9 mouse cellular contexts compared by ENCODE assay signal in genomic region chr17:33968489-33968888, GRCm38 (mm10). TPM values are rescaled to one million over a fixed set of nuclear protein-coding genes. Genes with fewer than 3 reads are reported as not detected.
DNase-seq lines count a peak whose midpoint lies in the region; ATAC-seq and TF ChIP-seq lines count a peak whose summit lies in the region.
"Had no signal": no experiment of that assay in that cellular context is flagged by ENCODE, and none has a peak within 500 bp of the region (broad histone marks: within the 10 kb centered on the region; RNA-seq: fewer than 3 reads in every experiment).

No protein-coding gene starts in this region.

- H3K36me3 ChIP-seq in C2C12 (ENCODE audit: control insufficient read depth, insufficient read depth), result no peaks in the 10 kb centered on the region
- peaks cover 30% of the 10 kb centered on the region for H3K36me3 ChIP-seq in embryonic facial prominence, embryonic 10.5 days (replicated peaks)
- H3K36me3 ChIP-seq in heart, embryonic 10.5 days, result peaks cover 30% of the 10 kb centered on the region
- peaks cover 30% of the 10 kb centered on the region for H3K36me3 ChIP-seq in liver, embryonic 12.5 days
- H3K36me3 ChIP-seq in stomach, postnatal 0 days (ENCODE audit: control insufficient read depth, insufficient read depth, low read length), result no peaks in the 10 kb centered on the region

- peak; percentile 14 for TF ChIP-seq CTCF in C2C12 (IDR thresholded peaks at IDR 0.05; ENCODE audit: control insufficient read depth, insufficient read depth, insufficient read length)
- TF ChIP-seq CTCF in stomach, postnatal 0 days (IDR thresholded peaks at IDR 0.05; ENCODE audit: low read depth), result peak; percentile 92

- H3K9ac ChIP-seq in liver, embryonic 12.5 days, result no peak overlapping the region
- no peak overlapping the region for H3K9ac ChIP-seq in stomach, postnatal 0 days (ENCODE audit: low read length)

- H3K79me2 ChIP-seq in C2C12 (ENCODE audit: control insufficient read depth, insufficient read depth), result no peaks in the 10 kb centered on the region

- 0 out of 2 replicates have a peak, but pooled peaks cover 3% of the 10 kb centered on the region for H3K9me3 ChIP-seq in embryonic facial prominence, embryonic 10.5 days
- no peaks in the 10 kb centered on the region for H3K9me3 ChIP-seq in heart, embryonic 10.5 days
- H3K9me3 ChIP-seq in liver, embryonic 12.5 days (replicated peaks), result peaks cover 11% of the 10 kb centered on the region; the same call in 1 of the 2 replicates
- no peaks in the 10 kb centered on the region for H3K9me3 ChIP-seq in stomach, postnatal 0 days (ENCODE audit: control insufficient read depth, low read length)

- TF ChIP-seq EP300 in stomach, postnatal 0 days (optimal IDR thresholded peaks at IDR 0.05), result no peak

- no peak overlapping the region for H3K4me2 ChIP-seq in liver, embryonic 12.5 days
- H3K4me2 ChIP-seq in stomach, postnatal 0 days (replicated peaks; ENCODE audit: low read depth), result no peak overlapping the region

- ATAC-seq in liver, embryonic 12.5 days, result peak; percentile 65
- ATAC-seq in stomach, postnatal 0 days (ENCODE audit: low FRiP score, low TSS enrichment), result peak; percentile 75

- no peak overlapping the region for H3K27ac ChIP-seq in embryonic facial prominence, embryonic 10.5 days (replicated peaks)
- no peak overlapping the region for H3K27ac ChIP-seq in heart, embryonic 10.5 days
- H3K27ac ChIP-seq in liver, embryonic 12.5 days, result no peak overlapping the region
- no peak overlapping the region for H3K27ac ChIP-seq in stomach, postnatal 0 days (replicated peaks)

- peak; percentile 87 for DNase-seq in adrenal gland, postnatal 10 days
- peak; percentile 87 for DNase-seq in embryonic facial prominence, embryonic 10.5 days (ENCODE audit: low spot score)
- DNase-seq in heart, embryonic 10.5 days (ENCODE audit: low spot score), result peak; percentile 88
- peak; percentile 89 for DNase-seq in kidney, adult 9 months
- DNase-seq in natural killer cell, adult 2 months (ENCODE audit: low spot score in 2 of 2), result peak; percentile 77 to 80
- peak; percentile 87 for DNase-seq in stomach, postnatal 0 days (ENCODE audit: low spot score)

- H3K27me3 ChIP-seq in C2C12 (ENCODE audit: control insufficient read depth, insufficient read depth, insufficient read length), result no peaks in the 10 kb centered on the region
- no peaks in the 10 kb centered on the region for H3K27me3 ChIP-seq in embryonic facial prominence, embryonic 10.5 days (replicated peaks; ENCODE audit: low read depth, poor library complexity, severe bottlenecking)
- H3K27me3 ChIP-seq in heart, embryonic 10.5 days (ENCODE audit: insufficient read depth, poor library complexity, severe bottlenecking), result no peaks in the 10 kb centered on the region
- H3K27me3 ChIP-seq in liver, embryonic 12.5 days (replicated peaks), result no peaks in the 10 kb centered on the region; the same call in 1 of the 2 replicates
- no peaks in the 10 kb centered on the region for H3K27me3 ChIP-seq in stomach, postnatal 0 days (ENCODE audit: control insufficient read depth, insufficient read depth, low read length)

- 4% methylated on average over 9 of the region's 9 CpGs for WGBS in embryonic facial prominence, embryonic 10.5 days
- 2% methylated on average over 9 of the region's 9 CpGs for WGBS in heart, embryonic 10.5 days
- WGBS in liver, embryonic 12.5 days (ENCODE audit: insufficient replicate concordance), result under 1% methylated on average over 9 of the region's 9 CpGs
- 2% methylated on average over 9 of the region's 9 CpGs for WGBS in stomach, postnatal 0 days

- no peak overlapping the region for H3ac ChIP-seq in C2C12 (ENCODE audit: control insufficient read depth, insufficient read length, low read depth)

- no peak overlapping the region for H3K4me3 ChIP-seq in C2C12 (ENCODE audit: insufficient read depth, poor library complexity, severe bottlenecking)
- no peak overlapping the region for H3K4me3 ChIP-seq in embryonic facial prominence, embryonic 10.5 days
- no peak overlapping the region for H3K4me3 ChIP-seq in heart, embryonic 10.5 days
- no peak overlapping the region for H3K4me3 ChIP-seq in liver, embryonic 12.5 days
- H3K4me3 ChIP-seq in stomach, postnatal 0 days (ENCODE audit: low read depth, low read length), result no peak overlapping the region
- H3K4me3 ChIP-seq: erythroblast, embryonic 14.5 days had no signal

- H3K4me1 ChIP-seq in embryonic facial prominence, embryonic 10.5 days, result no peaks in the 10 kb centered on the region
- H3K4me1 ChIP-seq in heart, embryonic 10.5 days, result no peaks in the 10 kb centered on the region
- peaks cover 5% of the 10 kb centered on the region; the same call in 1 of the 2 replicates for H3K4me1 ChIP-seq in liver, embryonic 12.5 days
- H3K4me1 ChIP-seq in stomach, postnatal 0 days (replicated peaks; ENCODE audit: control insufficient read depth, insufficient read depth), result no peaks in the 10 kb centered on the region

- no peaks in the 10 kb centered on the region for H3K79me3 ChIP-seq in C2C12 (ENCODE audit: low read depth)

TF ChIP-seq in C2C12, 6 proteins besides CTCF, POLR2A, EP300 and RAD21:
- no peak for TF ChIP-seq MYOD1 (IDR thresholded peaks at IDR 0.05; ENCODE audit: control insufficient read depth, insufficient read length, low read depth)
- TF ChIP-seq MAX (IDR thresholded peaks at IDR 0.05), result no peak
- TF ChIP-seq MYOG (IDR thresholded peaks at IDR 0.05; ENCODE audit: control insufficient read depth, extremely low read depth, insufficient read length), result no peak
- no peak for TF ChIP-seq FOSL1 (IDR thresholded peaks at IDR 0.05; ENCODE audit: insufficient read depth, low read length, poor library complexity, severe bottlenecking)
- no peak for TF ChIP-seq USF1 (IDR thresholded peaks at IDR 0.05; ENCODE audit: low read depth)
- no peak for TF ChIP-seq CEBPB (IDR thresholded peaks at IDR 0.05; ENCODE audit: low read depth)

RNA-seq across cellular contexts. Expression of gene Rps18, which starts 12.7 kb away (rescaled TPM):
- 517 TPM for polyA plus RNA-seq in C2C12 (2012; fragmentation: generic; extraction: Trizol)
- total RNA-seq in adrenal gland, postnatal 10 days (2021), result 100 to 1,000 TPM; 943 to 952 TPM
- polyA plus RNA-seq in embryonic facial prominence, embryonic 10.5 days (2016; fragmentation: Nextera tagmentation; extraction: Ambion mirVana), result 1,569 and 1,593 TPM in 2 replicates
- polyA plus RNA-seq in heart, embryonic 10.5 days (2016; fragmentation: Nextera tagmentation; extraction: Ambion mirVana), result 1,115 and 1,297 TPM in 2 replicates
- 1,396 and 1,433 TPM in 2 replicates for polyA plus RNA-seq in liver, embryonic 12.5 days (2016; fragmentation: Nextera tagmentation; extraction: Ambion mirVana)
- polyA plus RNA-seq in stomach, postnatal 0 days (2015; fragmentation: Nextera tagmentation; extraction: Ambion mirVana), result 1,740 and 1,781 TPM in 2 replicates

RNA-seq across cellular contexts. Expression of gene Vps52, which starts 12.9 kb away (rescaled TPM):
- polyA plus RNA-seq in C2C12 (2012; fragmentation: generic; extraction: Trizol), result 24.4 TPM
- total RNA-seq in adrenal gland, postnatal 10 days (2021), result 10 to 100 TPM; 38.8 to 51.4 TPM
- polyA plus RNA-seq in embryonic facial prominence, embryonic 10.5 days (2016; fragmentation: Nextera tagmentation; extraction: Ambion mirVana), result 48.2 and 51.5 TPM in 2 replicates
- polyA plus RNA-seq in heart, embryonic 10.5 days (2016; fragmentation: Nextera tagmentation; extraction: Ambion mirVana), result 47.1 and 47.5 TPM in 2 replicates
- polyA plus RNA-seq in liver, embryonic 12.5 days (2016; fragmentation: Nextera tagmentation; extraction: Ambion mirVana), result 41.1 and 43.5 TPM in 2 replicates
- polyA plus RNA-seq in stomach, postnatal 0 days (2015; fragmentation: Nextera tagmentation; extraction: Ambion mirVana), result 24.7 and 26.3 TPM in 2 replicates

RNA-seq across cellular contexts. Expression of gene B3galt4, which starts 17.2 kb away (rescaled TPM):
- 1.5 TPM for polyA plus RNA-seq in C2C12 (2012; fragmentation: generic; extraction: Trizol)
- total RNA-seq in adrenal gland, postnatal 10 days (2021), result 1 to 10 TPM; 4.8 to 5.8 TPM
- polyA plus RNA-seq in embryonic facial prominence, embryonic 10.5 days (2016; fragmentation: Nextera tagmentation; extraction: Ambion mirVana), result 3.6 and 4.5 TPM in 2 replicates
- 5.9 and 7.1 TPM in 2 replicates for polyA plus RNA-seq in heart, embryonic 10.5 days (2016; fragmentation: Nextera tagmentation; extraction: Ambion mirVana)
- 2.1 and 2.6 TPM in 2 replicates for polyA plus RNA-seq in liver, embryonic 12.5 days (2016; fragmentation: Nextera tagmentation; extraction: Ambion mirVana)
- polyA plus RNA-seq in stomach, postnatal 0 days (2015; fragmentation: Nextera tagmentation; extraction: Ambion mirVana), result 15.0 and 15.2 TPM in 2 replicates

RNA-seq across cellular contexts. Expression of gene Wdr46, which starts 28.0 kb away (rescaled TPM):
- polyA plus RNA-seq in C2C12 (2012; fragmentation: generic; extraction: Trizol), result 64.8 TPM
- total RNA-seq in adrenal gland, postnatal 10 days (2021), result 10 to 100 TPM; 28.4 to 29.7 TPM
- polyA plus RNA-seq in embryonic facial prominence, embryonic 10.5 days (2016; fragmentation: Nextera tagmentation; extraction: Ambion mirVana), result 62.1 and 66.0 TPM in 2 replicates
- 35.8 and 48.1 TPM in 2 replicates for polyA plus RNA-seq in heart, embryonic 10.5 days (2016; fragmentation: Nextera tagmentation; extraction: Ambion mirVana)
- 49.4 and 52.7 TPM in 2 replicates for polyA plus RNA-seq in liver, embryonic 12.5 days (2016; fragmentation: Nextera tagmentation; extraction: Ambion mirVana)
- 17.1 and 20.2 TPM in 2 replicates for polyA plus RNA-seq in stomach, postnatal 0 days (2015; fragmentation: Nextera tagmentation; extraction: Ambion mirVana)

RNA-seq across cellular contexts. Expression of gene Pfdn6, which starts 28.3 kb away (rescaled TPM):
- polyA plus RNA-seq in C2C12 (2012; fragmentation: generic; extraction: Trizol), result 130 TPM
- 10 to 100 TPM; 81.2 to 94.9 TPM for total RNA-seq in adrenal gland, postnatal 10 days (2021)
- polyA plus RNA-seq in embryonic facial prominence, embryonic 10.5 days (2016; fragmentation: Nextera tagmentation; extraction: Ambion mirVana), result 233 and 235 TPM in 2 replicates
- 161 and 198 TPM in 2 replicates for polyA plus RNA-seq in heart, embryonic 10.5 days (2016; fragmentation: Nextera tagmentation; extraction: Ambion mirVana)
- 164 and 177 TPM in 2 replicates for polyA plus RNA-seq in liver, embryonic 12.5 days (2016; fragmentation: Nextera tagmentation; extraction: Ambion mirVana)
- polyA plus RNA-seq in stomach, postnatal 0 days (2015; fragmentation: Nextera tagmentation; extraction: Ambion mirVana), result 92.7 and 96.8 TPM in 2 replicates
